Mouse (Mus musculus) limb, embryonic 15.5 days (tissue): Measurements from ENCODE around the gene Rhbdd1. TPM values are rescaled to one million over a fixed set of nuclear protein-coding genes. Genes with fewer than 3 reads are reported as not detected.

Experiments
- ATAC-seq: fragments of 200-750 bp; cut with Nextera tagmentation; 2 replicates; pipeline ENCODE4 v1.8.0; 2017; ENCODE audit warnings: low read depth, moderate TSS enrichment; ENCODE audit not compliant: insufficient number of reproducible peaks, low FRiP score, low TSS enrichment
- H3K27ac ChIP-seq: fragments of 300-500 bp; sonication (generic); 2 replicates; pipeline ENCODE4 v1.5.1; 2015; ENCODE audit warnings: moderate library complexity, mild to moderate bottlenecking, inconsistent platforms
- H3K27me3 ChIP-seq: fragments of 300-500 bp; sonication (generic); 2 replicates; pipeline ENCODE4 v1.6.1; 2015; ENCODE audit warnings: inconsistent platforms
- H3K36me3 ChIP-seq: fragments of 300-500 bp; sonication (generic); 2 replicates; pipeline ENCODE4 v1.6.1; 2015; ENCODE audit warnings: inconsistent platforms
- H3K4me1 ChIP-seq: fragments of 300-500 bp; sonication (generic); 2 replicates; pipeline ENCODE4 v1.6.1; 2015; ENCODE audit warnings: inconsistent platforms
- H3K4me2 ChIP-seq: fragments of 300-500 bp; sonication (generic); 2 replicates; pipeline ENCODE4 v1.6.1; 2015; ENCODE audit warnings: mild to moderate bottlenecking, inconsistent platforms
- H3K4me3 ChIP-seq: fragments of 300-500 bp; sonication (generic); 2 replicates; pipeline ENCODE4 v1.5.1; 2015; ENCODE audit warnings: mild to moderate bottlenecking, inconsistent platforms
- H3K9ac ChIP-seq: fragments of 300-500 bp; sonication (generic); 2 replicates; pipeline ENCODE4 v1.6.1; 2015; ENCODE audit warnings: inconsistent platforms
- H3K9me3 ChIP-seq: fragments of 300-500 bp; sonication (generic); 2 replicates; pipeline ENCODE4 v1.6.1; 2016; ENCODE audit warnings: inconsistent platforms
- WGBS: fragments of 180-500 bp; shearing (Covaris S2); methylation state at CpG from one replicate; pipeline ENCODE4 v1.1.7; 2015; 5-methylcytosine and 5-hydroxymethylcytosine counted together
- polyA plus RNA-seq: library from polyadenylated mRNA; unstranded; fragments of >200 nt; fragmentation: Nextera tagmentation; extraction: Ambion mirVana; gene quantifications from 2 replicates; pipeline ENCODE4 v1.2.1, GENCODE M21; 2015

Gene Rhbdd1
- polyA plus RNA-seq, 1 experiment from 2014 or later: 11.2 TPM

- H3K4me3 ChIP-seq: peak overlapping the region; percentile 75
- peak overlapping the region; percentile 98 for H3K27ac ChIP-seq
- peak overlapping the region; percentile 73 for H3K4me2 ChIP-seq
- no peaks in the 10 kb centered on the region; the same call in 1 of the 2 replicates for H3K27me3 ChIP-seq
- peaks cover 16% of the 10 kb centered on the region for H3K36me3 ChIP-seq
- peaks cover 33% of the 10 kb centered on the region for H3K4me1 ChIP-seq
- ATAC-seq: peak; percentile 35; the same call in 1 of the 2 replicates
- WGBS: 1% methylated on average over 13 of the region's 13 CpGs
- no peak overlapping the region for H3K9ac ChIP-seq
- H3K9me3 ChIP-seq: no peaks in the 10 kb centered on the region
Measured at GRCm38 (mm10) chr1:82292771-82293170, 23.5 kb upstream of the Rhbdd1 start.

GRCm38 (mm10) chr1:82294102-82294501, 22.1 kb upstream of the Rhbdd1 start:
- H3K9me3 ChIP-seq: no peaks in the 10 kb centered on the region
- no peak for ATAC-seq
- peaks cover 19% of the 10 kb centered on the region for H3K4me1 ChIP-seq
- peaks cover 3% of the 10 kb centered on the region for H3K36me3 ChIP-seq
- no peak overlapping the region for H3K27ac ChIP-seq
- no peak overlapping the region for H3K4me2 ChIP-seq
- no peak overlapping the region for H3K4me3 ChIP-seq
- 11% methylated on average over 6 of the region's 6 CpGs for WGBS
- H3K9ac ChIP-seq: no peak overlapping the region
- H3K27me3 ChIP-seq: no peaks in the 10 kb centered on the region; the same call in 1 of the 2 replicates

DNA sequence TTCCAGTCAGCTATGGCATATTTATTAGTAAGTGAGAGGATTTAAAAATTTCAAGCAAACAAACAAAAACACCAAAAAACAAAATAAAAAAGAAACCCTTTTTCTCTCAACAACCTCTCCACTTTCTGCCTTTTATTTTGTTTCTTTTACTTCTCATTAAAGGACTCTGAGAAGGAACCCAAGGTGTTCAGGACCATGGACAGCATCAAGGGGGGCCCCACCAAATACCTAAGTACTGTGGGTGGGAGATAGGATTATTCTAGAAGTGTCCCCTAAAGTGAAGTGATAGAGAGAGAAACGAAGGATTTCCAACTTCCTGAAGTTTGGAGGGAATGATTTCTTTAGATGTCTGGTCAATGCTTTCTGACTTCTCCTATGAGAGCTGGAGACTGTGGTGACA, 17.7 kb upstream of the Rhbdd1 start:
- Histone ChIP-seq H3K4me3 (no peak overlapping the region), H3K27me3 (no peaks in the 10 kb centered on the region; the same call in 1 of the 2 replicates), H3K4me1 (no peaks in the 10 kb centered on the region), H3K9ac (no peak overlapping the region), H3K4me2 (no peak overlapping the region), H3K9me3 (no peaks in the 10 kb centered on the region), H3K36me3 (no peaks in the 10 kb centered on the region), H3K27ac (no peak overlapping the region)
- WGBS: 27% methylated on average over 1 of the region's 1 CpGs
- ATAC-seq: no peak

GRCm38 (mm10) chr1:82304483-82304882, 11.8 kb upstream of the Rhbdd1 start:
- Histone ChIP-seq H3K36me3 (no peaks in the 10 kb centered on the region), H3K4me3 (no peak overlapping the region), H3K9ac (no peak overlapping the region), H3K27ac (no peak overlapping the region), H3K4me2 (no peak overlapping the region), H3K27me3 (no peaks in the 10 kb centered on the region), H3K9me3 (no peaks in the 10 kb centered on the region), H3K4me1 (no peaks in the 10 kb centered on the region)
- WGBS: 25% methylated on average over 3 of the region's 3 CpGs
- no peak for ATAC-seq

DNA sequence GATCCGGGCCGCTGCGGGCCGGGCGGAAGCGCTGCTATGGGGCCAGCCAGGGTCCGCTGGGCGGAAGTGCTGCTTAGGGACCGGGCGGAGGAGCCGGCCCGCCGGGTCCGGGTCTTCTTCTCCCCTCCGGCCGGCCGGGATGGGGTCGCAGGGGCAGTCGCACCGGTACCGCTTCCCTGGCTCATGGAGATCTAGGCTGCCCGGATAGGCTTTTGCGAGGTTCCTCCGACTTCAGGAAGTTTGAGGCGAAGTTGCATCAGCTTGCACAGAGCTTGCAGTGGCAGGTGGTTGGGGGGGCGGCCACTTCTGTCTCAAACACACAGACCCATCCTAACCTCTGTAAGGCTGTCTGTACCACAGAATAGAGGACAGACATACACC, 484 bp downstream of the Rhbdd1 start:
- peak overlapping the region; percentile 94 for H3K4me3 ChIP-seq
- H3K27ac ChIP-seq: peak overlapping the region; percentile 98
- H3K4me2 ChIP-seq: peak overlapping the region; percentile 80
- H3K9me3 ChIP-seq: no peaks in the 10 kb centered on the region
- H3K9ac ChIP-seq: peak overlapping the region; percentile 94
- peaks cover 7% of the 10 kb centered on the region for H3K4me1 ChIP-seq
- 0% methylated on average over 24 of the region's 26 CpGs for WGBS
- peak; percentile 30; the same call in 1 of the 2 replicates for ATAC-seq
- no peaks in the 10 kb centered on the region for H3K36me3 ChIP-seq
- H3K27me3 ChIP-seq: no peaks in the 10 kb centered on the region

GRCm38 (mm10) chr1:82320456-82320855, 4.2 kb downstream of the Rhbdd1 start:
- no peak overlapping the region for H3K27ac ChIP-seq
- no peak for ATAC-seq

GRCm38 (mm10) chr1:82320864-82321263, 4.6 kb downstream of the Rhbdd1 start:
- H3K27ac ChIP-seq: no peak overlapping the region
- H3K4me3 ChIP-seq: no peak overlapping the region
- no peaks in the 10 kb centered on the region for H3K36me3 ChIP-seq
- peaks cover 7% of the 10 kb centered on the region for H3K4me1 ChIP-seq
- H3K27me3 ChIP-seq: no peaks in the 10 kb centered on the region
- no peak overlapping the region for H3K9ac ChIP-seq
- WGBS: 84% methylated on average over 10 of the region's 10 CpGs
- H3K4me2 ChIP-seq: no peak overlapping the region
- H3K9me3 ChIP-seq: no peaks in the 10 kb centered on the region
- no peak for ATAC-seq

More at GRCm38 (mm10) chr1:82320456-82320855, 4.2 kb downstream of the Rhbdd1 start:
- WGBS: 60% methylated on average over 6 of the region's 6 CpGs
- no peaks in the 10 kb centered on the region for H3K27me3 ChIP-seq
- H3K9me3 ChIP-seq: no peaks in the 10 kb centered on the region
- peaks cover 7% of the 10 kb centered on the region for H3K4me1 ChIP-seq
- H3K4me3 ChIP-seq: no peak overlapping the region
- no peak overlapping the region for H3K9ac ChIP-seq
- no peaks in the 10 kb centered on the region for H3K36me3 ChIP-seq
- H3K4me2 ChIP-seq: no peak overlapping the region

- no peak overlapping the region for H3K27ac ChIP-seq
- H3K4me1 ChIP-seq: peaks cover 4% of the 10 kb centered on the region; the same call in 1 of the 2 replicates
- no peak overlapping the region for H3K4me2 ChIP-seq
- H3K36me3 ChIP-seq: no peaks in the 10 kb centered on the region
- H3K9ac ChIP-seq: no peak overlapping the region
- 74% methylated on average over 1 of the region's 1 CpGs for WGBS
- H3K9me3 ChIP-seq: no peaks in the 10 kb centered on the region
- no peak for ATAC-seq
- H3K4me3 ChIP-seq: no peak overlapping the region
- H3K27me3 ChIP-seq: no peaks in the 10 kb centered on the region
Measured at GRCm38 (mm10) chr1:82321441-82321840, 5.2 kb downstream of the Rhbdd1 start.

GRCm38 (mm10) chr1:82324131-82324785, 8.0 kb downstream of the Rhbdd1 start:
- Histone ChIP-seq H3K9ac (no peak overlapping the region), H3K4me1 (no peaks in the 10 kb centered on the region), H3K4me3 (no peak overlapping the region), H3K27ac (no peak overlapping the region), H3K27me3 (no peaks in the 10 kb centered on the region), H3K9me3 (no peaks in the 10 kb centered on the region), H3K36me3 (no peaks in the 10 kb centered on the region), H3K4me2 (no peak overlapping the region)
- WGBS: 37% methylated on average over 4 of the region's 4 CpGs
- ATAC-seq: no peak

DNA sequence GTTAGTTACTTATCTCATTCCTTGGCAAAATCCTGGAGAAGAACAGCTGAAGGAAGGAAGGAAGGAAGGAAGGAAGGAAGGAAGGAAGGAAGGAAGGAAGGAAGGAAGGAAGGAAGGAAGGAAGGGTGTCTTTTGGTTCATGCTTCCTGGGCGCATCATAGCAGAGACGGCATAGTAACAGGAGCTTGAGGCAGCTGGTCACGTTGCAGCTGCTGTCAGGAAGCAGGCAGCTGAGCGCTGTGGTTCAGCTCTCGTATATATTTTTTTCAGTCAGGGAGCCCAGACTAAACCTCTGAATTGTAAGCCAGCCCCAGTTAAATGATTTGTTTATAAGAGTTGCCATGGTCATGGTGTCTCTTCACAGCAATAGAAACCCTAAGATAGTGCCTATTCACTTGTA, 9.9 kb downstream of the Rhbdd1 start:
- no peaks in the 10 kb centered on the region for H3K36me3 ChIP-seq
- H3K27me3 ChIP-seq: no peaks in the 10 kb centered on the region
- no peak overlapping the region for H3K27ac ChIP-seq
- 78% methylated on average over 5 of the region's 5 CpGs for WGBS
- H3K9me3 ChIP-seq: no peaks in the 10 kb centered on the region
- H3K4me3 ChIP-seq: no peak overlapping the region
- no peaks in the 10 kb centered on the region for H3K4me1 ChIP-seq
- no peak overlapping the region for H3K4me2 ChIP-seq
- no peak overlapping the region for H3K9ac ChIP-seq
- no peak for ATAC-seq

GRCm38 (mm10) chr1:82328033-82328775, 12.0 kb downstream of the Rhbdd1 start:
- H3K4me1 ChIP-seq: no peaks in the 10 kb centered on the region
- H3K36me3 ChIP-seq: no peaks in the 10 kb centered on the region
- no peak overlapping the region for H3K9ac ChIP-seq
- no peak overlapping the region for H3K4me3 ChIP-seq
- no peak for ATAC-seq
- H3K9me3 ChIP-seq: no peaks in the 10 kb centered on the region
- no peak overlapping the region for H3K4me2 ChIP-seq
- no peak overlapping the region for H3K27ac ChIP-seq
- WGBS: 93% methylated on average over 7 of the region's 7 CpGs
- H3K27me3 ChIP-seq: no peaks in the 10 kb centered on the region

GRCm38 (mm10) chr1:82329237-82329953, 13.1 kb downstream of the Rhbdd1 start:
- H3K27ac ChIP-seq: no peak overlapping the region
- H3K4me1 ChIP-seq: no peaks in the 10 kb centered on the region
- no peak overlapping the region for H3K4me3 ChIP-seq
- no peaks in the 10 kb centered on the region for H3K9me3 ChIP-seq
- no peak overlapping the region for H3K4me2 ChIP-seq
- ATAC-seq: no peak
- no peaks in the 10 kb centered on the region for H3K27me3 ChIP-seq
- H3K36me3 ChIP-seq: no peaks in the 10 kb centered on the region
- 85% methylated on average over 4 of the region's 4 CpGs for WGBS
- no peak overlapping the region for H3K9ac ChIP-seq
